Mouse (Mus musculus): Measurements from ENCODE around the gene Cxadr. TPM values are rescaled to one million over a fixed set of nuclear protein-coding genes. Genes with fewer than 3 reads are reported as not detected.

Cxadr gene
- 43.1 TPM for polyA plus RNA-seq (2014; fragmentation: Illumina TruSeq; extraction: RNeasy Lipid Tissue Mini Kit (QIAGEN cat#74804); ENCODE audit: low read depth, low replicate concordance)

DNA sequence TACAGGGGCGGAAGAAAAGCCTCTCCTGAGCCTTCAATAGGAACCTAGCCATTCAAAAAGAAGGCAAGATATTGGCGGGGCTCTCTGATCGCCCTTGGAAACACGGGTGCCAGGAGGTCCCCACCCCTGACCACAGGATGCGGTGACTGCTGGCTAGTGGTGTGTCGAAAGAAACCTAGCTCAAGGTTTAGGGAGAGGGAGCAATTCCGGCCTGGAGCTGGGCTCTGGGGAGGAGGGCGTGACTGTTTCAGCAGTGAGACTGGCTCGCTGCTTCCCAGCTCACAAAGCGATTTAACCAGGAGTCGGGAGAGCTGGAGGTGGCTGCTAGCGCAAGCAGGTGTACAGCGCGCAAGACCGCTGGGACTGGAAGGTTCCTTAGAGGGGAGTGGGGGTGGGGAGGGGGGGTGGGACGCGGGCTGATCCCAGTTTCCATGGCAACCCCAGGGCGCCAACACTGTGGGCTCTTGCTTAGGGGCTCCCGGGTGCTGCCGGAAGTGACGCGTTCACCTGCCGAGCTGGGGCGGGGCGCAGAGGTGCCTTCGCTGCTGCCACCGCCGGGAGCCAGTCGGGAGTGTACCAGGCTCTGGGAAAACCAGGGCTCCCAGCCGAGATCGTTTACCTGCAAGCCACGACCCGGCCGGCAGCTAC is at the start of gene Cxadr:
Gene Cxadr (plus strand): TSS at position 307 of the 648 bp plus-strand sequence.

DNA sequence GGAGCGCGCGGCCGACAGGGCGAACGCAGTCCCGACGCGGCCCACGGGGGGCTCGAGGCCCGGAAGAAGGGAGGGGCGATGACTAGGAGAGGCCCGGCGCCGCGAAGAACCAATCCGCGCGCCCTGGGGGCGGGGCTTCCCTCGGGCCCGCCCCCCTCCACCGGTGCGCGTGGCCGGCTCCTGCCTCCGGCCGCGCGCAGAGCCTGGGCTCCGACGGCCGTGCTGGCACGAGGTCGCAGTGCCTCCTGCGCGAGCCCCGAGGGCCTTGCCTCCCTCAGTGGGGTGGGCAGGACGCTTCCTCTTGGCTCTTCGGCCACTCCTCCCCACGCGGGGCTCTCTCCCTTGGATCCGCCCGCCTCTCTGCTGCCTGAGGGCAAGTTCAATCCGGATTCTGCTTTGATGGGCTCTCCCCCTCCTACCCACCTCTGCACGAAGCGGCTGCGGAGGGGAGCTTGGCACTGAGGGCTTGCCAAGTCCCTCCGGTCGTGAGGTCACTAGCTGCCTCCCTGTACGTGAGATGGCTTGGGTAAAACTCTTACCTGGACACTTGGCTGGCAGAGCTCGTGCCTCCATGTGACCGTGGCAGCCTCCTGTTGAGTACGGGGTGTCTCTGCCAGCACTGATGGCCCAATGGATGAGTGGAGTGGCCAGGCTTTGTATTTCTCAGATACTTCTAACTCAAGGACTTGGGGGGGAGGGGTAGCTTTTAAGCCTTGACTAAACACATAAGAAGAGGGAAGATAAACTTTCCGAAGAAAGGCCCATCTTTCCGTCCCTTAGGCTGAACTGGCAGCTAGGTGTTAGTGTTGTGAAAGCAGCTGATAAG is 75.7 kb downstream of the Cxadr start, which contains the start of gene Btg3:
Gene Btg3 (minus strand): TSS at position 448 of the 826 bp plus-strand sequence.

Other genes with a start within 250 kb of the Cxadr start
- 44.1 TPM for gene Btg3, start 75.7 kb downstream of the Cxadr start, polyA plus RNA-seq (2014; fragmentation: Illumina TruSeq; extraction: RNeasy Lipid Tissue Mini Kit (QIAGEN cat#74804); ENCODE audit: low read depth, low replicate concordance)

Measured in kidney, adult 10 weeks (tissue).